Mouse (Mus musculus): ENCODE measurements around the gene Spata5. TPM values are rescaled to one million over a fixed set of nuclear protein-coding genes. Genes with fewer than 3 reads are reported as not detected.

The Spata5 gene
- total and polyA plus RNA-seq, 3 experiments, result 35.0 to 52.9 (median 49.7) TPM

GRCm38 (mm10) chr3:37552244-37552643, 132.5 kb downstream of the Spata5 start:
- peaks cover 3 to 31% of the 10 kb centered on the region in 2 experiments for H3K36me3 ChIP-seq (replicated peaks in 1 of 2; ENCODE audit: control insufficient read depth in 1 of 2, insufficient read depth in 1 of 2, low read length in 1 of 2)
- H3K79me2 ChIP-seq (replicated peaks; ENCODE audit: control insufficient read depth, extremely low read depth, insufficient read depth, poor library complexity, severe bottlenecking), result no peaks in the 10 kb centered on the region
- no peak overlapping the region for H3K27ac ChIP-seq (ENCODE audit: insufficient read depth, low read depth)
- dilution Hi-C loops (cut with MboI; ENCODE audit: extremely low pct_ligation_motif_present, extremely low pct_unique_long_range_greater_than_20kb, low sequenced_read_pairs) (no loop called here), in situ Hi-C loops (cut with MboI; ENCODE audit: low pct_ligation_motif_present, low pct_unique_long_range_greater_than_20kb, low sequenced_read_pairs) (no loop called here)
- no peak for TF ChIP-seq EP300 (IDR thresholded peaks at IDR 0.05; ENCODE audit: low read length)
- no peak for TF ChIP-seq UBTF (IDR thresholded peaks at IDR 0.05; ENCODE audit: low read depth, low read length)
- no peak for TF ChIP-seq ZNF384 (IDR thresholded peaks at IDR 0.05; ENCODE audit: low read depth, low read length)
- no peak for TF ChIP-seq ZC3H11A (IDR thresholded peaks at IDR 0.05; ENCODE audit: low read depth, low read length)
- no peak for TF ChIP-seq CHD1 (IDR thresholded peaks at IDR 0.05; ENCODE audit: low read depth, low read length)
- no peak for TF ChIP-seq HCFC1 (IDR thresholded peaks at IDR 0.05; ENCODE audit: low read depth, low read length)
- TF ChIP-seq POLR2AphosphoS2 (IDR thresholded peaks at IDR 0.05; ENCODE audit: low read depth, low read length), result no peak
- TF ChIP-seq POLR2A (IDR thresholded peaks at IDR 0.05; ENCODE audit: low read depth, low read length), result no peak
- TF ChIP-seq PAX5 (IDR thresholded peaks at IDR 0.05; ENCODE audit: low read length), result no peak
- no peak for TF ChIP-seq MAX (IDR thresholded peaks at IDR 0.05; ENCODE audit: low read length)
- no peak for TF ChIP-seq MAFK (IDR thresholded peaks at IDR 0.05; ENCODE audit: insufficient replicate concordance, low read length)
- no peak for TF ChIP-seq JUND (conservative IDR thresholded peaks at IDR 0.05; ENCODE audit: low read depth, low read length)
- TF ChIP-seq NRF1 (IDR thresholded peaks at IDR 0.05; ENCODE audit: low read depth, low read length), result no peak
- TF ChIP-seq ZMIZ1 (IDR thresholded peaks at IDR 0.05; ENCODE audit: low read depth, low read length), result no peak
- TF ChIP-seq MYC (IDR thresholded peaks at IDR 0.05; ENCODE audit: low read depth, low read length), result no peak
- TF ChIP-seq TCF12 (IDR thresholded peaks at IDR 0.05; ENCODE audit: low read depth, low read length), result no peak
- H3K27me3 ChIP-seq (replicated peaks), result no peaks in the 10 kb centered on the region
- H3K4me2 ChIP-seq (ENCODE audit: insufficient read depth, low read depth, poor library complexity, severe bottlenecking), result no peak overlapping the region
- no peaks in the 10 kb centered on the region for H3K9me3 ChIP-seq (replicated peaks; ENCODE audit: low read length)
- peaks cover 0 to 6% of the 10 kb centered on the region in 2 experiments; a peak in 1 of 4 replicates for H3K4me1 ChIP-seq (ENCODE audit: control insufficient read depth in 1 of 2, insufficient read depth in 2 of 2)
- no peak for DNase-seq (ENCODE audit: extremely low read depth)
- H3K4me3 ChIP-seq (replicated peaks in 1 of 3; ENCODE audit: low read depth in 2 of 3, low read length in 2 of 3, poor library complexity in 1 of 3), result no peak overlapping the region
- H3K9ac ChIP-seq (ENCODE audit: insufficient read depth, low read depth), result no peak overlapping the region

DNA sequence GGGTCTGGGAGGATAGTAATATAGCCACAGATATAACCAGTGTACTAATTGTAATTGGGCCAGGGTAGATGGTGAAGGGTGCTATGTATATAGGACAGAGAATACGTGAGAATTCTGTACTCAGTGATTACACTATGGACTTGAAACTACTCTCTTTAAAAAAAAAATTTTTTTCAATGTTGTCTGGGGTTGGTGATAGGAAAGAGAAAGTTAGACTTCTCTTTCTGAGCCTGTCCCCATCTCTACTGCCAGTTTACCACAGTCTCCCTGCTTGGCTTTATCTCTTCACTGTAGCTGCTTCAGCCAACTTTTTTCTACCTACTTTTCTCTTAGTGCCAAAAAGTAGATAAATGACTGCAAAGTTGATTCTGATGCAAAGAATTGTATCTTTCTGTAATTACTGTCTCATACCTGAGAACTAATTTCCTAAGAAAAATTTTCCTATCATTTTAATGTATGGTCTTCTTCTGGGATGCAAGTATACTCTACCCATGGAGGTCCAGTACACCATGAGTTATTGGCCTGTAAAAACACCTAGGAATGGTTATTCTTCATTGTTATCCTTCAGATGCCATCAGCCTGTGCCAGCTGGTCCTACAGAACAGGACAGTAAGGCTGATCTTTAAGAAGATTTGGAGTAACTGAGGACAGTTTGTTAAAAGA, 133.8 kb downstream of the Spata5 start:
- dilution Hi-C loops (cut with MboI; ENCODE audit: extremely low pct_ligation_motif_present, extremely low pct_unique_long_range_greater_than_20kb, low sequenced_read_pairs), result no loop called here
- H3K4me3 ChIP-seq (replicated peaks in 1 of 3; ENCODE audit: low read depth in 2 of 3, low read length in 2 of 3, poor library complexity in 1 of 3), result no peak overlapping the region
- H3K36me3 ChIP-seq (replicated peaks in 1 of 2; ENCODE audit: control insufficient read depth in 1 of 2, insufficient read depth in 1 of 2, low read length in 1 of 2), result peaks cover 3 to 42% of the 10 kb centered on the region in 2 experiments
- H3K4me2 ChIP-seq (ENCODE audit: insufficient read depth, low read depth, poor library complexity, severe bottlenecking), result no peak overlapping the region
- H3K4me1 ChIP-seq (ENCODE audit: control insufficient read depth in 1 of 2, insufficient read depth in 2 of 2), result peaks cover 0 to 6% of the 10 kb centered on the region in 2 experiments; a peak in 1 of 4 replicates
- no peaks in the 10 kb centered on the region for H3K79me2 ChIP-seq (replicated peaks; ENCODE audit: control insufficient read depth, extremely low read depth, insufficient read depth, poor library complexity, severe bottlenecking)
- no peaks in the 10 kb centered on the region for H3K27me3 ChIP-seq (replicated peaks)
- no peak overlapping the region for H3K9ac ChIP-seq (ENCODE audit: insufficient read depth, low read depth)
- TF ChIP-seq MAZ (IDR thresholded peaks at IDR 0.05; ENCODE audit: low read depth, low read length) (no peak), CHD1 (IDR thresholded peaks at IDR 0.05; ENCODE audit: low read depth, low read length) (no peak), MAX (IDR thresholded peaks at IDR 0.05; ENCODE audit: low read length) (no peak), ZKSCAN1 (IDR thresholded peaks at IDR 0.05; ENCODE audit: borderline replicate concordance, low read depth, low read length) (no peak), CHD2 (IDR thresholded peaks at IDR 0.05; ENCODE audit: low read length) (no peak), RCOR1 (conservative IDR thresholded peaks at IDR 0.05; ENCODE audit: low read depth, low read length) (no peak), TBP (conservative IDR thresholded peaks at IDR 0.05; ENCODE audit: low read depth, low read length) (no peak)
- H3K27ac ChIP-seq (ENCODE audit: insufficient read depth, low read depth), result no peak overlapping the region
- H3K9me3 ChIP-seq (replicated peaks; ENCODE audit: low read length), result no peaks in the 10 kb centered on the region
- in situ Hi-C loops (cut with MboI; ENCODE audit: low pct_ligation_motif_present, low pct_unique_long_range_greater_than_20kb, low sequenced_read_pairs), result no loop called here
- DNase-seq (ENCODE audit: extremely low read depth), result no peak
